Mouse (Mus musculus): Measurements from ENCODE around the gene Gnptg. TPM values are rescaled to one million over a fixed set of nuclear protein-coding genes. Genes with fewer than 3 reads are reported as not detected.

Gene Gnptg
- polyA plus RNA-seq, 1 experiment: 123 TPM

DNA sequence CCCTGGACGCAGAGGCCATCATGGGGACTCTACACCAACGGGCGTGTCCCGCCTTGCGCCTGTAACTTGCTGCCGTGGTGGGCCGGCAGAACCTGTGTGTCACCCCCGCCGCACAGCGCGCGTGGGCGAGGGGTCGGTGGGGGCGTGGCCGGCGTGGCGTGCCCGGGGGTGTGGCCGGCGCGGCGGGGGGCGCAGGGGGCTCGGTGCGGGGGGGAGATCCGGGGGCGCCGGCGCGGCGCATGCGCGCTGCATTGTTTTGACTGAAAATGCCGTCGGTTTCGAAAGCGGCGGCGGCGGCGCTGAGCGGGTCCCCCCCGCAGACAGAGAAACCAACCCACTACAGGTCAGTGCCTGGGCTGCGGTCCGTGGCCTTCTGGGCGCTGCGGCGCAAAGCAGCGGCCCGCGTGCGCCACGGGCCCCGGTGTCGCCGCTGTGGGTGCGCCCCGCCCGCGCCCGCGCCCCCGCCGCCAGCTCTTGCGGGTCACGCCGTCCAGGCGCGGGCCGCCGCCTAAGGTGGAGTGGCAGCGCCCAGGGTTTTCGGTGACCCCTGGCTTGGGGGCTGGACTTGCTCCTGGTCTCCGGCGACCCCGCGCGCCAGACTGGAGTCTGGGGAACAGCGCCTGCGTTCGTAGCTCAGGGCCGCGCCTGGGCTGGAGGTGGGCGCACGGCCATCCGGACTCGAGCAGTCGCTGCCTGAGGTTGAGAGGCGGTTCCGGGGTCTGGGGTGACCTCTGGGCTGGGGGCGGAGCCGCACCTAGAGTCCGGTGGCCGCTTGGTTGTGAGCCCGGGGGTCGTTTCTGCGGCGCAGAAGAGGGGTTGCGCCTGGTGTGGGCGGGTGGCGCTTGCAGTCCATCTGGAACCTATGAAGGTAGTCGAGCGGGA is 51.5 kb downstream of the Gnptg start, which contains the start of gene Unkl:
Unkl (plus strand) TSS at position 248 of the 882 bp plus-strand sequence.
- peak within 1 kb of the TSS; percentile 83 for H3K4me3 ChIP-seq (ENCODE audit: insufficient read depth, low read depth, low read length)
- no peak for TF ChIP-seq POLR2A (IDR thresholded peaks at IDR 0.05; ENCODE audit: low read depth, low read length)
- no peak for TF ChIP-seq CTCF (conservative IDR thresholded peaks at IDR 0.05; ENCODE audit: insufficient read depth, insufficient read length, low read depth, low read length)
- WGBS: 1% methylated on average over 104 of the region's 104 CpGs
- H3K27me3 ChIP-seq (replicated peaks; ENCODE audit: control insufficient read depth, insufficient read depth, low read length): no peaks in the 10 kb centered on the region
- DNase-seq: peak; percentile 70
- no peaks in the 10 kb centered on the region for H3K36me3 ChIP-seq (ENCODE audit: control insufficient read depth, insufficient read depth, low read length)
- peaks cover 3% of the 10 kb centered on the region; the same call in 1 of the 2 replicates for H3K4me1 ChIP-seq (ENCODE audit: control insufficient read depth, insufficient read depth, low read length)
- H3K27ac ChIP-seq (ENCODE audit: insufficient read depth, low read depth, low read length): peak within 1 kb of the TSS; percentile 62

DNA sequence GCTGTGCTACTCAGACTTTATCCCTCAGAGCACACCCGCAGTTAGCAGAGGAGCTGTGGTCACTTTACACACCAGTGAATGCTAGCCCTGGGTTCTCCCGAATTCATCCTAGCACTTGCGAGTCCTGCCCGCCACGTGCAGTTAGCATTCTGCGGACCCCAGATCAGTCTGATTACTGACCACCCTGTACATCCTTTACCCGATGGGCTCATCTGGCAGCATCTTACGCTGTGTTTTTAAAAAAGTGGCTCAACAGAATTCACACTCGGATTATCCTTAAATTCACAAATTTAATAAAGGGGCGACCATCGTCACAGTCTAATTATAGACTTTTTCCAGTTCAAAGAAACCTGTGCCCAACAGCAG is 52.2 kb downstream of the Gnptg start:
- Histone ChIP-seq H3K27ac (ENCODE audit: insufficient read depth, low read depth, low read length) (peak overlapping the region; percentile 4; the same call in 1 of the 2 replicates), H3K4me1 (ENCODE audit: control insufficient read depth, insufficient read depth, low read length) (peaks cover 3% of the 10 kb centered on the region; the same call in 1 of the 2 replicates), H3K4me3 (ENCODE audit: insufficient read depth, low read depth, low read length) (peak overlapping the region; percentile 83), H3K27me3 (replicated peaks; ENCODE audit: control insufficient read depth, insufficient read depth, low read length) (no peaks in the 10 kb centered on the region), H3K36me3 (ENCODE audit: control insufficient read depth, insufficient read depth, low read length) (no peaks in the 10 kb centered on the region)
- WGBS: 7% methylated on average over 11 of the region's 11 CpGs
- no peak for TF ChIP-seq POLR2A (IDR thresholded peaks at IDR 0.05; ENCODE audit: low read depth, low read length)
- no peak for TF ChIP-seq CTCF (conservative IDR thresholded peaks at IDR 0.05; ENCODE audit: insufficient read depth, insufficient read length, low read depth, low read length)
- no peak for DNase-seq

DNA sequence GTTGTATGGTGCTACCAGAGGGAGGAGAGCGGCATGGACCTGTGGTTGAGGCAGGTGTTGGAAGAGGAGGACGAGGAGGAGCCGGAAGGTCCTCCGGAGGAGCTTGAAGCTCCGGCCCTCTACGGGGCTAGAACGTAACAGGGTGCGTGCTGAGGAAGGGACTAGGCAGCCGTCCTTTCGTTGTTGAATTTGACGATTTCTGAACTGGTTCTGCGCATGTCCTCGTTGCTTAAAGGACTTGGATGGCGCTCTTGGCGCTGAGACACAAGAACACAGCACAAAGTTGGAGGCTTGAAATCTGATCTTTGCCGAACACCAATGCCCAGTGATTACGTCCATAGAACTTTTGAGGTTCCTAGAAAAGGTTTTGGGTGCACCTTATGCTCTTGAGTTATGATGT is 55.0 kb downstream of the Gnptg start:
- Histone ChIP-seq H3K27me3 (replicated peaks; ENCODE audit: control insufficient read depth, insufficient read depth, low read length) (no peaks in the 10 kb centered on the region), H3K4me1 (ENCODE audit: control insufficient read depth, insufficient read depth, low read length) (peaks cover 3% of the 10 kb centered on the region; the same call in 1 of the 2 replicates), H3K27ac (ENCODE audit: insufficient read depth, low read depth, low read length) (no peak overlapping the region), H3K36me3 (ENCODE audit: control insufficient read depth, insufficient read depth, low read length) (no peaks in the 10 kb centered on the region), H3K4me3 (ENCODE audit: insufficient read depth, low read depth, low read length) (peak overlapping the region; percentile 62)
- 6% methylated on average over 17 of the region's 17 CpGs for WGBS
- DNase-seq: no peak
- TF ChIP-seq CTCF (conservative IDR thresholded peaks at IDR 0.05; ENCODE audit: insufficient read depth, insufficient read length, low read depth, low read length) (no peak), POLR2A (IDR thresholded peaks at IDR 0.05; ENCODE audit: low read depth, low read length) (no peak)

DNA sequence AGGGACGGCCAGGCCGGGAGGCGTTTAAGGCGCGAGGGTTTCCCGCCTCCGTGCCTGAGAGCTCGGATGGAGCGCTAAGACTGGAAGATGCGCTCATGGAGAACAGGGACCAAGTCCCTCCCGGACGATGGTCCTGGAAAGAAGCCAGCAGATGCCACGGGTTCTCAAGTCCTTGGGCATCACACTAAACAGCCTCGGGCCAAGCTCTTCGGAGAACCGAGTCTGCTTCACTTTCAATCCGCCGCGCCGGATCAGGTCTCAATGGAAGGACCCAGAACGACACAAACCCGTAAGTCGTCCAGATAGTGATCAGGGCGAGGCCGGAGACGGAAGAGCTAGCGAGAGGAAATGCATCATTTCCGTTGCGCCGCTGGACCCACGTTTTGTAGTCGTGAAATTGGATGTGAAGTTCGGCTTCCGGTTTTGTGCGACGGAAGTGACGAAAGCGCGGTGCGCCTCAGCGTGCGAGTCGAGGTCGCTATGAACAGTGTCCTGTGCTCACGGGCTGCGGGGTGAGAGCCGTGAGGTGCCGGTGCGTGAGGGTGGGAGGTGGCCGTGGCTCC is 55.7 kb downstream of the Gnptg start, which contains the start of gene BC003965:
BC003965 (plus strand) TSS at position 426 of the 563 bp plus-strand sequence.
- H3K27ac ChIP-seq (ENCODE audit: insufficient read depth, low read depth, low read length): peak within 1 kb of the TSS; percentile 84
- DNase-seq: peak; percentile 99
- peaks cover 3% of the 10 kb centered on the region; the same call in 1 of the 2 replicates for H3K4me1 ChIP-seq (ENCODE audit: control insufficient read depth, insufficient read depth, low read length)
- H3K27me3 ChIP-seq (replicated peaks; ENCODE audit: control insufficient read depth, insufficient read depth, low read length): no peaks in the 10 kb centered on the region
- H3K4me3 ChIP-seq (ENCODE audit: insufficient read depth, low read depth, low read length): peak within 1 kb of the TSS; percentile 62
- TF ChIP-seq POLR2A (IDR thresholded peaks at IDR 0.05; ENCODE audit: low read depth, low read length): peak; percentile 70
- TF ChIP-seq CTCF (conservative IDR thresholded peaks at IDR 0.05; ENCODE audit: insufficient read depth, insufficient read length, low read depth, low read length): no peak
- H3K36me3 ChIP-seq (ENCODE audit: control insufficient read depth, insufficient read depth, low read length): no peaks in the 10 kb centered on the region
- under 1% methylated on average over 50 of the region's 50 CpGs for WGBS

Other genes with a start within 250 kb of the Gnptg start
- gene Cramp1l, start 224.3 kb downstream of the Gnptg start, polyA plus RNA-seq (2012; rRNA removed): 11.9 and 13.3 TPM in 2 replicates
- gene Ift140, start 224.0 kb downstream of the Gnptg start, polyA plus RNA-seq (2012; rRNA removed): 10.1 and 10.6 TPM in 2 replicates
- 93.4 and 100 TPM in 2 replicates for gene Tmem204, start 156.5 kb downstream of the Gnptg start, polyA plus RNA-seq (2012; rRNA removed)
- 11.6 and 13.3 TPM in 2 replicates for gene Telo2, start 124.2 kb downstream of the Gnptg start, polyA plus RNA-seq (2012; rRNA removed)
- gene Ptx4, start 119.4 kb downstream of the Gnptg start, polyA plus RNA-seq (2012; rRNA removed): not detected in 2 replicates
- gene Clcn7, start 106.7 kb downstream of the Gnptg start, polyA plus RNA-seq (2012; rRNA removed): 42.6 and 51.3 TPM in 2 replicates
- gene Ccdc154, start 77.7 kb downstream of the Gnptg start, polyA plus RNA-seq (2012; rRNA removed): 0.04 and 0.05 TPM in 2 replicates
- 0.11 TPM in 1 of 2 replicates, not detected in the other for gene Gm38655, start 64.7 kb downstream of the Gnptg start, polyA plus RNA-seq (2012; rRNA removed)
- gene BC003965, start 55.6 kb downstream of the Gnptg start, polyA plus RNA-seq (2012; rRNA removed): 10.8 and 12.2 TPM in 2 replicates
- gene Unkl, start 51.7 kb downstream of the Gnptg start, polyA plus RNA-seq (2012; rRNA removed): 38.3 and 44.1 TPM in 2 replicates
- gene Tsr3, start within 50 bp of the Gnptg start, polyA plus RNA-seq (2012; rRNA removed): 20.0 and 21.6 TPM in 2 replicates
- gene Baiap3, start 16.2 kb upstream of the Gnptg start, polyA plus RNA-seq (2012; rRNA removed): 5.6 and 6.9 TPM in 2 replicates
- gene Ube2i, start 34.5 kb upstream of the Gnptg start, polyA plus RNA-seq (2012; rRNA removed): 110 and 128 TPM in 2 replicates
- gene Prss34, start 58.3 kb upstream of the Gnptg start, polyA plus RNA-seq (2012; rRNA removed): not detected in 2 replicates
- not detected in 2 replicates for gene Prss28, start 68.5 kb upstream of the Gnptg start, polyA plus RNA-seq (2012; rRNA removed)
- not detected in 2 replicates for gene Prss29, start 78.5 kb upstream of the Gnptg start, polyA plus RNA-seq (2012; rRNA removed)
- not detected in 2 replicates for gene Tpsab1, start 105.4 kb upstream of the Gnptg start, polyA plus RNA-seq (2012; rRNA removed)
- gene Tpsb2, start 126.2 kb upstream of the Gnptg start, polyA plus RNA-seq (2012; rRNA removed): 1.8 and 2.4 TPM in 2 replicates
- 0.12 TPM in 1 of 2 replicates, not detected in the other for gene Tpsg1, start 129.1 kb upstream of the Gnptg start, polyA plus RNA-seq (2012; rRNA removed)
- 0.44 and 1.3 TPM in 2 replicates for gene Cacna1h, start 193.7 kb upstream of the Gnptg start, polyA plus RNA-seq (2012; rRNA removed)
- 0.07 and 0.08 TPM in 2 replicates for gene Tekt4, start 214.5 kb upstream of the Gnptg start, polyA plus RNA-seq (2012; rRNA removed)